Mouse (Mus musculus) lung, adult 18-20 months (tissue): Measurements from ENCODE around the gene Frmd3.
"Not testable (repeated sequence)": the region's sequence is repeated elsewhere in the genome, so short reads cannot be mapped to it uniquely, and the experiment has no call there.

ENCODE experiments used
- DNase-seq, 2 experiments: peaks; one replicate each; pipeline ENCODE4 v3.0.0; 2022; ENCODE audit warnings: mixed read lengths in 2 of 2

Frmd3 gene

DNA sequence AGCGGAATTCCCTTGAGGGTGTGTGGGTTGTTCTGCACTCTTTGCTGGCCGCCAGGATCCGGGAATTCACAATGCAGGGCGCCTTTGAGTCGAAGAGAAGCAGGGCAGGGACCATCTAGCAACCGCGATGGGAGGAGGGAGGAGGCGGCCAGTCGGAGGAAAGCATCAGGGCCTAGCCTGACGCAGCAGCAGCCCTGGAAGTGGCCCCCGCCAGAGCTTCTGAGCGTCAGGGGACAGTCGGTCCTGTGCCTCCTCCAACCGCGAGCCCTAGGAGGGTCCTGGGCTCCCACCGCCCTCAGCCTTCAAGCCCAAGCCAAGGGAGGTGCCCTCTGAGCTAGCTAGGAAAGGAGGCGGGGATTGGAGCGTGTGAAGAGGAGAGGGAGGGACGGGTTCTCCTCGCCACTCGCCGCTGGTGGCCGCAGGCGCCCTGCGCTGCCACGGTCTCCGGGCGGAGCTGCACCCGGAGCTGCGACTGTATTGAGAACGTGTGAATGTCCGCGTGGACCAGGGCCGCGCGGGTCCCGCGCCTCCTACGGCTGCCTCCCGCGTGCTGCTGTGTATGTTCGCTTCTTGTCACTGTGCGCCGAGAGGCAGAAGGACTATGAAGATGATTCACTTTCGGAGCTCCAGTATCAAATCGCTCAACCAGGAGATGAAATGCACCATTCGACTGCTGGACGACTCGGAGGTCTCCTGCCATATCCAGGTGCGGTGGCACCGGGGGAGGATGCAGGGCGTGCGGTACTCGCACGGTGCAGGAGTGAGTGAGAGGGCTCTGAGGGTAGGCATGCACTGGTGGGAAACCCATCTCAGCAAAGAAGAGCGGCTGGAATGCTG, at the start of gene Frmd3:
Frmd3 (plus strand) TSS at position 232 of the 837 bp plus-strand sequence.
- peak in 1 of 2 experiments; percentile 1 for DNase-seq

DNA sequence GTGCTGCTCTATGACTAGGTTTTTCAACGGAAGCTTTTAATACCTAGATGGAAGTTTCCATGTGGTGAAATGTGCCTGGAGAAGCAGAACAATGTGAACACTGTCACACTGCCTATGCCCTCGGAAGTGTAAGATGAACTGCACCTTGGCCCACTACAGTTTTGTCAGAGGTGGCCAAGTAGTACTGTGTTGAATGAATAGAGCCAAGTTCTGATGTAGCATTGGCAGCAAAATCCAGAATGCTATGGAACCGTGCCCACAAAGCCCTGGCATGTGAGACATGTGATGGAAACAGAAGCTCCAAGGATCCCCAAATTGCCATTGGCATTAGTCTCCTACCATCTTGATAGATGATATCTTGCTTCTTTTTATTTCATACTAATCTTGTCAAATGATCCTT, 32.8 kb upstream of the Frmd3 start:
- DNase-seq, result no peak

DNA sequence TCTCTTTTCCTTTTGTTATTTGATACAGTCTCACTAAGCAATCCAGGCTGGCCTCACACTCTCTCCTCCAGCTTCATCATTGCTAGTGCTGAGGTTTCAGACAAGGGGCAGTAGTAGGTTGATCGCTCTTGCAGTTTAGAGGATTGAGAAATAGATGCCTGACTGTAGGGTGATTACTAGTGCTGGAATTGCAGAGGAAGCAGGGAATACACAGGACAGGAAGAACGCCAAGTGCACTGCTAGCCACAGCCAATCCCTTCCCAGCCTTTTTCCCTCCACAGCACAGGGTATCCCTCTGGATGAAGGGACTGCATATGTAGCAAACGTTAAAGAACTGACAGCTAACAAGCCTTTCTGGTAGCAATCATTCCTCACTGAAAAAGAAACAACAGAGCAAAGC, 965 bp upstream of the Frmd3 start:
- no peak for DNase-seq

DNA sequence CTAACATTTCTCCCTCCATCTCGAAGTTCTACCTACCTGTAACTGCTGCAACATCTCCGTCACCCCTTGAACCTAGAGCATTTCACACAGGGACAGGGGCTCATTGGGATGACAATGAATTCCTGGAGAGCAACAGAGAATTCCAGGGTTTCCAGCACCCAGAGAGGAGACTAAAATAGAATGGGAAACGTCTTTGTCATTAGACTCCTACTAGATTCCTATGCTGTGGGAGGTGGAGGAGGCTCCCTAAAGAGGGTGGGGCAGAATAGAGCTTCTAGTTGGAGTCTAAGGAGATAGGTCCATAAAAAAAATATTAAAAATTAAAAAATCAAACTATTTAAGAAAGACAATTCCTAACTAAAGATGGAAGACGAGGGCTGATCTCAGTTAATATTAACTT, 542 bp upstream of the Frmd3 start:
- no peak for DNase-seq

DNA sequence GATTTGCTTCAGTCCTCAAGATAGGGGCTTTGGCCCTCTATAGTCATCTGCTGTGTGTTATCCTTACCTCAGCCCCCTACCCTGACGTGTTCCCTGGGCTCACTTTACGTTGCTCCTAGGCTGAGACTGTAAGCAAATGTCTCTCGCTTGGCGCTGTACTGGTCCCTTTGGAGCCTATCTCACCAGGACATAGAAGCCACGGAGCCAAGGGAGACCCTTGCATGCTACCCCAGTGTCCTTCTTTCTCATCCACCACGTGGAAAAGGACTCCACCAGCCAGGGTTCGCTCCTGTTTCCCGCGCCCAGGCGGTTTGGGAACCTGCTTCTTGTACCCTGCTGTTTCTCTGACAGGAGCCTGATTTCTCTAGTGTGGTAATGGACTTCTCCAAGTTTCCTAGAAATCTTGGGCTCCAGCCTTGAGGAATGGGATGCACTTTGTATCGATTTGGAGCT, 832 bp downstream of the Frmd3 start:
- no peak for DNase-seq

DNA sequence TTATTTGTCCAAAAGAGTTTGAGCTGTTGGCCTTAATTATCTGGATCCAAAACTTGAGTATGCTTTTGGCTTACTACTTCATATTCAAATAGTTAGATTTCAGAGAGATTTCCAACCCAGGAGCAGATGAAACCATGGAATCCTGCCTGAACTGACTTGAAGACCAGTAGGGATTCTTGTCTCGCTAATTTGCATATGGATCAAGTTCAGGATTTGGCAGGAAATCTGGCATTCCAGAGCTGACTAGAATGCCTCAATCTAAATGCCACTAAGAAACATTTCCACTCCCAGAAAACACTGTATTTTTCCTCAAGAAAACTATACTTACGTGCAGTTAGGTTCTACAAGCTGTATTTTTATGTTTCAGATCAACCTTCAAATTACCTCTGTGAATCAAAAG, 6.8 kb downstream of the Frmd3 start:
- no peak for DNase-seq

DNA sequence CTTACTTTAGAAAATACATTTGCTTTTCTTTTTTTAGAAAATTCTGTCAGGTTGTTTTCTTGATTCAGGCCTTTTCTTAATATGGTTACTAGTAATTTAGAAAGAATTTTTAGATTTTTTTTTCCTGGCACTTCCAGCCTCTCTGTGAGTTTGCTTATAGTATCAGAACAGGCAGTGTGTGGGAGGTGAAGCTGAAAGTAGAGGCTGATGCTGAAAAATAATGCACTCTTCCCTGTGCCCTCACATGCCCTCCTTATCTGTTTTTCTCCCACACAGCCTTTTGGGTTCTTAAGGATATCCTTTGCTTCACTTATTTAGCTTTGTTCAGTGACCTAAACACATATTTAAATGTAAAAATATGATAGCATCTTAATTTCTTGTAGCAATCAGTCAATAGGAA, 30.0 kb downstream of the Frmd3 start:
- no peak for DNase-seq

DNA sequence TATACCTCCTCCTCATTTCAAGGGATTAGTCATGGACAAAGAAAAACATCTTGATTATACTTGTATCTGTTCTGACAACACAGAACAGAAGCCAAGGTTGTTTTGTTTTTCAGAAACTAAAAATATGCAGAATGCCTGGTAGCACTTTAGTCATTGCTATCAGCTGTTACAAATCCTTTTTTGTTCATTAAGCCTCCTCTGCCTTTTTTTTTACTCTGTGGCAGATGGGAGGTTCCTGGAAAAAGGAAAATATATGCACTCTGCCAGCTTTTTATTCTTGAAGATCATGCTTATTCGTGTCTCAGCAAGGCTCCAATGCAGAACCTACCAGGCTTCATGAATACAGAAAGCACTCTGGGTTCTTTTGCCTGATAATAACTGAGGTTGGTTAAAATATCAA, 38.5 kb downstream of the Frmd3 start:
- no peak for DNase-seq

DNA sequence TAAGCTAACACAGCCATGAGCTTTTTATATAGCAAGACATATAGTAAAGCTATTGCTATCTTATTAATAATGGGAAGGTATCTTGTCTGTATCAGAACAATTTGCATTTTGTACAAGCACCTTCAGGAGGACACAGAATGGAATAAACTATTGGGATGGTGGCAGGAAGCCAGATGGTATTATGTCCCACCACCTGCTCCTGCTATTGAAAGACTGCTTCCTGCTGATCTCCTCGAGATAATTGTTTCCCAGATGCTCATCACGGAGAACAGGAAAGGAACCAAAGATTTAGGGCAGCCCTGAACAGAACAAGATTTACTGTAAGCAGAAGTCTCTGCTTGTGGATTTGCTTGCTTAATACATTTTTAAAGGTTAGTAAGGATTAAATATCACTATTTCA, 63.5 kb downstream of the Frmd3 start:
- DNase-seq, result no peak

DNA sequence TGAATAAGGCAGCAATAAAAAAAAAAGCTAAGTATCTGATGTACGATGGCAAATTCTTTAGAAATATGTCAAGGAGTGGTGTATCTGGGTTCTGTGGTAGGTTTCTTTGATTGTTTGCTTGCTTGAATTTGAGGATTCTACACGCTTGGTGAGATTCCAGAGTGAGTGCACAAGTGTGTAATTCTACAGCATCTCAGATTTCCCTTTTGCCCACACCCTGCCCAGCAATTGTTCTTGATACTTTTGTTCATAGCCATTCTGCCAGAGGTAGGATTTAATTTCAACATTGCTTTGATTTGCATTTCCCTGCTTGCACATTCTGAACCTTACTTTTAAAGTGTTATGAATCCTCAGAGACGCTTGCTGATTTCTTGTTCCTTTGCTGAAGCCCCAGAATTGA, 97.6 kb downstream of the Frmd3 start:
- DNase-seq, result no peak

DNA sequence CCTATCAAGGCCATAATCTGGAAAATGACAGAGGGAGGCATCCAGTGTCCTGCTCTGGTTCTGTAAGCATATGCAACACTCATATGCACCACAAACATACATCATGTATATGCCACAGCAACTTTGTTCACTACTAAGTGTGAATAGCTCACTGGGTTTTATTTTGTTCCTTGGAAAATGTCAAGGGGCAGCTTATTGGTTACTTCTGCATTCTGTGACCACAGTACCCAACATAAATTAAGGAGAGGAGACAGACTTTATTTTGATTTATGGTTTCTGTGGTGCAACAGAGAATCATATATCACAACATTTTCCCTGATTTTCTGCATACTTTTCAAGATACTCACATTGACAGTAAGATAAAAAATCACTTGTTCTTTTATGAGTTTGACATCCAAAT, 178.3 kb downstream of the Frmd3 start:
- no peak for DNase-seq

DNA sequence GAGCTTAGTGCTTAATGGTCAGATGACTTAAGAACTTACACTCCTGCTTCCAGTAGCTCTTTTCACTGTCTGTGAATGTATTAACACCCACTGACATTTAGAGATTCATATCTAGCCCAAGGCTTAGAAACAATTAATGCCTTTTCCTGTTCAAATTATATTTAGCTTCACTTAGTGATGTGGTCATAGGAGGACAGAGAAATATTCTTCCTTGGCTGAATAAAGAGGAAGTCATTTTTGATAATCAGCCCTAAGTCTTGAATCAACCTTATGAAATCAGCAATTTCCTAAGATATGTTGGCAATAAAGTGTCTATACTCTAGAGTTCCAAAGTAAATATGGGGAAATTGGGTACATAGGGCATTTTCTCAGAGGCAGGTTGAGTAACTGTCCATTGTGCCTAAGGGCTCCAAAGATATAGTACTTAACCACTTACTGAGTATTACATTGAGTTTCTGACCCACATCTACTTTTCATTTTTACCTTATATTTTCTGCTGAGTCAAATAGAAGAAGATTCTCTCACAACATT, 188.1 kb downstream of the Frmd3 start:
- no peak for DNase-seq

DNA sequence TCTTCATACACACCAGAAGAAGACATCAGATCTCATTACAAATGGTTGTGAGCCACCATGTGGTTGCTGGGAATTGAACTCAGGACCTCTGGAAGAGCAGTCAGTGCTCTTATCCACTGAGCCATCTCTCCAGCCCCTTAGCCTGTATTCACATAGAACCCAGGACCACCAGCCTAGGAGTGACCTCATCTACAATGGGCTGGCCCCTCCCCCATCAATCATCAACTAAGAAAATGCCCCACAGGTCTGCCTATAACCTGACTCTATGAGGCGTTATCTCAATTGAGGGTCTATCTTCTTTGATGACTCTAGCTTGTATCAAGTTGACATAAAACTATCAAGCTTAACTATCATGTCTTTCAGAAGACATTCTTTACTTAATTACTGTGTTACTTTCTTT, 208.5 kb downstream of the Frmd3 start:
- DNase-seq, result not testable (repeated sequence)

DNA sequence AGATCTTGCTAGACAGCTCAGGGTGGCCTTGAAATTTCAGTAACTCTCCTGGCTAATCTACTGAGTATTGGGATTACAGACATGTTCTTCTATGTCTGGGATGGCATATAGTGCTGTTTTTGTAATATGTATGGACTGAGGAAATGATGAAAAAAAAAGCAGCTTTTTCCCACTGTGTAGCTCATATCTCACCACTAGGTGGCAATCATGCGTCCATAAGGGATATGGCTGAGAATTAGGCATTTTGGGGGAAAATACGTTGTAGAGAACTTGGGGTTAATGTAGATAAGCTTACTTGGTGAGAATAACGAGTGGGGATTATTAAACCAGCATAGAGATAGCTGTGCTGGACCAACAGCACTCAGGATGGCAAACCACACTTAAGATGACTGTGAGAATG, 209.1 kb downstream of the Frmd3 start:
- no peak for DNase-seq

DNA sequence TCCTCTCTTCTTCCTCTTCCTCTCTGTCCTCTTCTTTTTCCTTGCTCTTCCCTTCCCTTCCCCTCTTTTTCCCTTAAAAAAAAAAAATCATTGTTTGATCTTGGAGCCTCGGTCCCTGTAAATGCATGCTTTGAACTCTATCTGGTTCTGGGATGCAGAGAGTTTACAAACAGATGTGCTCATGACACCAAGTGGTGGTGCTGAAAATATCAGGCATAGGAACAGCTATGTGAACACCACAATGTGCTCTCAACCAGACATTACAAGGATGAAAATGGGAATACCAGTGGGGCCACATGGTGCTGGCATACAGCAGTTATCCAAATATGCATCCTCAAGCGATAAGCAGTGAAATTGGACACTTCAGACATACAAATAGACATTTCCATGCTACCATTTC, 211.0 kb downstream of the Frmd3 start:
- DNase-seq, result no peak

DNA sequence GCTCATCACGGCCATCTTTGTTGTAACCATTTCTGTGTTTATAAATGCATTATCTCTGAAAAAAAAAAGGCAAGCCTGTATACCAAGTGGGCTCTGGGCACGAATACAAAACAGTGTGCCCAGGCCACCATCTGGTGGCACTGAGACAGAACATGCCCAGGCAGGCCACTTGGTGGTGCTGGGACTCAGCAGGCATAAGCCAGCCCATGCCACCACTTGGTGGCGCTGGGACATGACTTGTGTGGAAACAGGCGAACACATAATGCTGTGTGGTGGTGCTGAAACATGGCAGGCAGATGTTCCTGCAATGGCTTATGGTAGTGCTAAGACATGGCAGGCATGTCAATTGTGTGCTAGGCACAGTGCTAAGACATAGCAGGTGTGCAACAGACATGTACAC, 217.8 kb downstream of the Frmd3 start:
- peak in 1 of 2 experiments; percentile 12 for DNase-seq

DNA sequence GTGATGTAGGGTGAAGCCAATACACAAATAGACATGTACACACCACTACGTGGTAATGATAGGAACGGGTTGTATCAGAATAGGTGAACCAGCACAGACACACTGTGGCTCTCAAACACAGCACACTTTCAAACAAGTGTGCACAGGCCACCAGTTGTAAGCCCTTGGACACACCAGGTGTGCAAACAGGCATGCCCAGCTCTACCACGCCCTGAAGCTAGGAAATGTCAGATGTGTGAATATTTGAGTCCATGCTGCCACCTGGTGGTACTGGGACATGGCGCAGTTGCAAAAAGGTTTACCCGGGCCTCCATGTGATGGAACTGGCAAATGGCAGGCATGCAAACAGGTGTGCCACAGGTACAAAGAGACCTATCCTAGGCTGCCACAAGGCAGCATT, 218.2 kb downstream of the Frmd3 start:
- DNase-seq, result peak; percentile 35 to 49

DNA sequence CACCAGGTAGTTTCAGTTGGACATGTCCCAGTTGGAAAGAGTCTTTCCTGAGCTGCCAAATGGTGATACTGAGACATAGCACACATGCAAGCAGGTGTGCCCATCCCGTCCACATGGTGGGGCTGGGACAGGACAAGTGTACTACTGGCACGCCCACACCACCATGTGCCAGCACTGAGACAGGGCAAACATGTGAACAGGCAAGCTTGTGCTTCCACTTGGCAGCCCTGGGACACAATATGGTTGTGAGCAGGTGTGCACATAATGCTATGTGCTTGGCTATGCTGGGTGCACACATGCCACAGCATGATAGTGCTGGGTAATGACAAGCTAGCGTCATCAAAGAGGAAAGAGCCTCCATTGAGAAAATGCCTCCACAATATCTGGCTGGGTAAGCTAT, 220.3 kb downstream of the Frmd3 start:
- DNase-seq, result no peak

DNA sequence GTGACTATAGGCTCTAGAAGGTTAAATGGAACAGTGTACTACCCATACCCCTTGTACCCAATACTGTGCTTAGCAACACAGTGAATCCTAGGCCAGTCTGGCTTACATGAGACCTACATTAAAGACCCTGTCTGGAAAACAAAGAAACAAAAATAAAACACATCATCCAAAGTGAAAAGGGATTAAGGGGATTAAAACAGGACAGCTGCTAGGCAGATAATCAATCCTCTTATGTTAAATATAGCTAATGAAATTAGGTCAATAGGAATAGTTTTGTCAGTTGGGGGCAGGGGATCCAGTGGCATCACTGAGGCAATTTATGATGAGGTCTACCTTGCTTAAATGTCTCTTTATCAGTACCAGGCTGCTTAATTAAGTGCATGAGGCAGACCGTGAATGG, 228.9 kb downstream of the Frmd3 start, which contains the start of gene Kdm4c:
Kdm4c (plus strand) TSS at position 322 of the 400 bp plus-strand sequence.
- DNase-seq, result no peak
